Mouse (Mus musculus): ENCODE measurements around the gene Nit1. TPM values are rescaled to one million over a fixed set of nuclear protein-coding genes. Genes with fewer than 3 reads are reported as not detected.
A peak's percentile ranks its signal among the peaks of the same experiment; 100 is the strongest.

The Nit1 gene
- polyA plus RNA-seq, 2 experiments = 29.0 to 54.0 TPM

DNA sequence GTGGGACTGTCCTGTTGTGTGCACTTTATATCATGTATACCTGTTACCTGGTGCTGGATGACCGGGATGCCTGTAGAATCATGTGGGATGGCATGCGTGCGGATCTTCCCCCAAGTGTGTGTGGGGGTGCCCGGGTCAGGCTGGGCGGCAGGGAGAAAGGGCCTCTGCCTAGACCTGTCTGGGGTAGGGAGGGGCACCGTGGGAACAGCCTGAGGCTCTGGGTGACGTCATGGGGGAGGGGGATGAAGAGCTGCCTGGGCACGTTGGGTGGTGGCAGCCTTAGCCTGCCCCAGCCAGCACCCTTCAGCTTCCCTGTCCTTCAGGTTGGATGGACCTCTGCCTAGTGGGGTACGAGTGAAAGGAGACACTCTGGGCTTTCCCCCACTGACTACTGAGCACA, 38.9 kb upstream of the Nit1 start:
- no peak for TF ChIP-seq POLR2A (IDR thresholded peaks at IDR 0.05; ENCODE audit: borderline replicate concordance, extremely low read depth, insufficient read depth, insufficient read length)
- Histone ChIP-seq H3K9me3 (ENCODE audit: control insufficient read depth, low read length) (no peaks in the 10 kb centered on the region), H3K4me1 (ENCODE audit: control insufficient read depth, insufficient read depth, low read length) (peaks cover 3% of the 10 kb centered on the region; the same call in 1 of the 2 replicates), H3K4me2 (replicated peaks; ENCODE audit: low read depth, low read length, severe bottlenecking) (no peak overlapping the region), H3K9ac (ENCODE audit: low read depth, low read length, severe bottlenecking) (no peak overlapping the region), H3K27ac (replicated peaks; ENCODE audit: low read depth, low read length) (no peak overlapping the region), H3K4me3 (replicated peaks; ENCODE audit: low read length) (no peak overlapping the region), H3K36me3 (ENCODE audit: control insufficient read depth, insufficient read depth, low read length) (no peaks in the 10 kb centered on the region), H3K27me3 (ENCODE audit: control insufficient read depth, insufficient read depth, low read length) (peaks cover 17% of the 10 kb centered on the region)
- 64% methylated on average over 9 of the region's 9 CpGs for WGBS
- ATAC-seq (ENCODE audit: low FRiP score, low read depth) (no peak), DNase-seq (ENCODE audit: low spot score) (no peak)

DNA sequence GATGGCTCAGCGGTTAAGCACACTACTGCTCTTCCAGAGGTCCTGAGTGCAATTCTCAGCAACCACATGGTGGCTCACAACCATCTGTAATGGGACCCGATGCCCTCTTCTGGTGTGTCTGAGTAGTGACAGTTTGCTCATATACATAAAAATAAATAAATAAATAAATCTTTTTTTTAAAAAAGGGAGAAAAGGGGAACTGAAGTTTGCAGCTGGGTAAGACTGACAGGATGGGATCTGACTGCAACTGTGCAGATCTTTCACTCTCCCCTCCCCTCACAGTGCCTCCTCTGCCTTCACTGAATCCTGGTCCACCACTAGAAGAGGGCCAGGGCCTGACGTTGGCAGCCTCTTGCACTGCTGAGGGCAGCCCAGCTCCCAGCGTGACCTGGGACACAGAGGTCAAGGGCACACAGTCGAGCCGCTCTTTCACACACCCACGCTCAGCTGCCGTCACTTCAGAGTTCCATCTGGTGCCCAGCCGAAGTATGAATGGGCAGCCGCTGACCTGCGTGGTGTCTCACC, 36.7 kb upstream of the Nit1 start:
- Histone ChIP-seq H3K9ac (ENCODE audit: low read depth, low read length, severe bottlenecking) (no peak overlapping the region), H3K36me3 (ENCODE audit: control insufficient read depth, insufficient read depth, low read length) (no peaks in the 10 kb centered on the region), H3K27me3 (ENCODE audit: control insufficient read depth, insufficient read depth, low read length) (peaks cover 21% of the 10 kb centered on the region), H3K27ac (replicated peaks; ENCODE audit: low read depth, low read length) (no peak overlapping the region), H3K4me2 (replicated peaks; ENCODE audit: low read depth, low read length, severe bottlenecking) (no peak overlapping the region), H3K4me3 (replicated peaks; ENCODE audit: low read length) (no peak overlapping the region), H3K4me1 (ENCODE audit: control insufficient read depth, insufficient read depth, low read length) (peaks cover 3% of the 10 kb centered on the region; the same call in 1 of the 2 replicates), H3K9me3 (ENCODE audit: control insufficient read depth, low read length) (no peaks in the 10 kb centered on the region)
- no peak for TF ChIP-seq POLR2A (IDR thresholded peaks at IDR 0.05; ENCODE audit: borderline replicate concordance, extremely low read depth, insufficient read depth, insufficient read length)
- WGBS = 86% methylated on average over 11 of the region's 11 CpGs
- DNase-seq (ENCODE audit: low spot score) = no peak
- ATAC-seq (ENCODE audit: low FRiP score, low read depth) = no peak

DNA sequence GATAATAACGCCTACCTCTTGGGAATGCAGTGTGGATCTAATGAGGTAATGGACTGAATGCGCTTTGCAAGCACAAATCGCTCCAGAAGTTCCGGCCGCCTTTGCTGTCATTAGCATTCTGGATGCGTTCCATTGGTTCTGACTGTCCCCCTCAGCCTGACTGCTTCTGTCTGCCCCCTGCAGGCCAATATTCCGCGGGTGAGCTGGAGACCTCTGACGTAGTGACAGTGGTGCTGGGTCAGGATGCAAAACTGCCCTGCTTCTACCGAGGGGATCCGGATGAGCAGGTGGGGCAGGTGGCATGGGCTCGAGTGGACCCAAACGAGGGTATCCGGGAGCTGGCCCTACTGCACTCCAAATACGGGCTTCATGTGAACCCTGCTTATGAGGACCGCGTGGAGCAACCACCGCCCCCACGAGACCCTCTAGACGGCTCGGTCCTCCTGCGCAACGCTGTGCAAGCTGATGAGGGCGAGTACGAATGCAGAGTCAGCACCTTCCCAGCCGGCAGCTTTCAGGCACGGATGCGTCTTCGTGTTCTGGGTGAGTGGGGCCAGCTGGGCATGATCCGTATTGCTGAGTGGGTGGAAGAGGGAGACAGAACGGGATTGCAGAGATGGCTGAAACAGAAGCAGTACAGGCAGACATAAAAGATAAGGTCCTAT, 34.6 kb upstream of the Nit1 start:
- Histone ChIP-seq H3K4me1 (ENCODE audit: control insufficient read depth, insufficient read depth, low read length) (peaks cover 3% of the 10 kb centered on the region; the same call in 1 of the 2 replicates), H3K4me2 (replicated peaks; ENCODE audit: low read depth, low read length, severe bottlenecking) (peak overlapping the region; percentile 41), H3K9ac (ENCODE audit: low read depth, low read length, severe bottlenecking) (0 out of 2 replicates have a peak overlapping the region, but pooled peaks have one; percentile 7), H3K27me3 (ENCODE audit: control insufficient read depth, insufficient read depth, low read length) (peaks cover 21% of the 10 kb centered on the region), H3K9me3 (ENCODE audit: control insufficient read depth, low read length) (no peaks in the 10 kb centered on the region), H3K27ac (replicated peaks; ENCODE audit: low read depth, low read length) (no peak overlapping the region), H3K36me3 (ENCODE audit: control insufficient read depth, insufficient read depth, low read length) (no peaks in the 10 kb centered on the region), H3K4me3 (replicated peaks; ENCODE audit: low read length) (peak overlapping the region; percentile 22)
- ATAC-seq (ENCODE audit: low FRiP score, low read depth) (peak; percentile 56; the same call in 1 of the 2 replicates), DNase-seq (ENCODE audit: low spot score) (peak; percentile 61)
- no peak for TF ChIP-seq POLR2A (IDR thresholded peaks at IDR 0.05; ENCODE audit: borderline replicate concordance, extremely low read depth, insufficient read depth, insufficient read length)
- WGBS = 2% methylated on average over 31 of the region's 31 CpGs

DNA sequence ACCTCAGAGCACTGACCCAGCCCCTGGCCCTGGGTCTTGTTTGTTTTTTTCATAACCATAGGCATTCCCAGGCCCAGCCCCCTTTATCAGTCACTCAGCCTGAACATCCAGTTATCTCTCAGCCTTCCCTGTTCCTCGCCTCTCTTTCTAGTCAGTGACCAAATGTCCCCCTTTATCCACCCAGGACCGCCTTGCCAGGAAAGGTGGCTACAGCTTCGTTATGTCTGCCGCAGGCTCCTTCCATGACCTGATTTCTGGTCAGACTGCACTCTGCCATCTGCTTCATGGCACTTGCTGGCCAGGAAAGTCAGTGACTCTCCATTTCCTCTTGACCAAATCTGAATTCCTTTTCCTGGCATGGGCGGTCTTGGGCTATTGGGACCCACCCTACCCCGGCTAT, 32.9 kb upstream of the Nit1 start:
- no peaks in the 10 kb centered on the region for H3K9me3 ChIP-seq (ENCODE audit: control insufficient read depth, low read length)
- no peak for TF ChIP-seq POLR2A (IDR thresholded peaks at IDR 0.05; ENCODE audit: borderline replicate concordance, extremely low read depth, insufficient read depth, insufficient read length)
- H3K4me2 ChIP-seq (replicated peaks; ENCODE audit: low read depth, low read length, severe bottlenecking) = no peak overlapping the region
- no peak for ATAC-seq (ENCODE audit: low FRiP score, low read depth)
- no peaks in the 10 kb centered on the region for H3K36me3 ChIP-seq (ENCODE audit: control insufficient read depth, insufficient read depth, low read length)
- H3K9ac ChIP-seq (ENCODE audit: low read depth, low read length, severe bottlenecking) = no peak overlapping the region
- H3K4me1 ChIP-seq (ENCODE audit: control insufficient read depth, insufficient read depth, low read length) = peaks cover 3% of the 10 kb centered on the region; the same call in 1 of the 2 replicates
- no peak overlapping the region for H3K27ac ChIP-seq (replicated peaks; ENCODE audit: low read depth, low read length)
- peaks cover 21% of the 10 kb centered on the region for H3K27me3 ChIP-seq (ENCODE audit: control insufficient read depth, insufficient read depth, low read length)
- 85% methylated on average over 6 of the region's 6 CpGs for WGBS
- DNase-seq (ENCODE audit: low spot score) = no peak
- H3K4me3 ChIP-seq (replicated peaks; ENCODE audit: low read length) = no peak overlapping the region

DNA sequence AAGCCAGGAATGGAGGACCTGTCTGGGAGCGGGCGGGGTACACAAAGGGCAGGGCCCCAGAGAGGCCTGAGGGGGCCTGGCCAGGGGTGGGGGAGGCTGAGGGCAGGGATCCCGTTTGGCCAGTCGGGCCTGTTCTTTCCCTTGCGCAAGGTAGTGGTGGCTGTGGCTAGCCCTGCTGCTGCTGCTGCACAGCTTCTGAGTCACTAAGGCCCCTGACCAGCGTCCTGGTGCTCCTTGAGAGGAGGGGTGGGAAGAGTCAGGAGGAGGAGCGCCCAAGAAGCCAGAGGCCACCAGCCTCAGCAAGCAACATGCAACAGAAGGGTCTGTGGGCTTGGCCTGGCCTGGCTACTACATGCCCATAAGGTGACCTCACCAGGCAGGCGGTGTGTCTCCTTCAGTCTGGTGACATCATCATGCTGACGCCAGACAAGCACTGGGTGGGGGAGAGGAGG, 30.2 kb upstream of the Nit1 start:
- H3K27ac ChIP-seq (replicated peaks; ENCODE audit: low read depth, low read length) = no peak overlapping the region

More for the DNA sequence above, 30.2 kb upstream of the Nit1 start:
- H3K9ac ChIP-seq (ENCODE audit: low read depth, low read length, severe bottlenecking) = no peak overlapping the region
- H3K27me3 ChIP-seq (ENCODE audit: control insufficient read depth, insufficient read depth, low read length) = peaks cover 24% of the 10 kb centered on the region
- WGBS = 40% methylated on average over 8 of the region's 9 CpGs
- ATAC-seq (ENCODE audit: low FRiP score, low read depth) (no peak), DNase-seq (ENCODE audit: low spot score) (no peak)
- peaks cover 3% of the 10 kb centered on the region; the same call in 1 of the 2 replicates for H3K4me1 ChIP-seq (ENCODE audit: control insufficient read depth, insufficient read depth, low read length)
- H3K36me3 ChIP-seq (ENCODE audit: control insufficient read depth, insufficient read depth, low read length) = no peaks in the 10 kb centered on the region
- H3K9me3 ChIP-seq (ENCODE audit: control insufficient read depth, low read length) = no peaks in the 10 kb centered on the region
- H3K4me3 ChIP-seq (replicated peaks; ENCODE audit: low read length) = no peak overlapping the region
- H3K4me2 ChIP-seq (replicated peaks; ENCODE audit: low read depth, low read length, severe bottlenecking) = no peak overlapping the region
- TF ChIP-seq POLR2A (IDR thresholded peaks at IDR 0.05; ENCODE audit: borderline replicate concordance, extremely low read depth, insufficient read depth, insufficient read length) = no peak
